Mouse (Mus musculus) adrenal gland, adult 18-20 months (tissue): ENCODE data around the gene Tbr1. TPM values are rescaled to one million over a fixed set of nuclear protein-coding genes. Genes with fewer than 3 reads are reported as not detected.

Source experiments
- DNase-seq, 2 experiments: peaks; one replicate each; pipeline ENCODE4 v3.0.0; 2021 to 2022; ENCODE audit warnings: low spot score in 2 of 2
- long read RNA-seq, 2 experiments: library from polyadenylated mRNA; stranded (forward); transcript quantifications; one replicate each; pipeline ENCODE4 v2.0.0; 2021
- total RNA-seq, 2 experiments: library from RNA; stranded (reverse); gene quantifications; 1 replicate in 1 of 2; 2 replicates in 1 of 2; pipeline ENCODE4 v1.2.3; 2021

Gene Tbr1
- total RNA-seq = not detected
- long read RNA-seq, experiment 1 = 0 reads
- long read RNA-seq, experiment 2 = 0 reads

DNA sequence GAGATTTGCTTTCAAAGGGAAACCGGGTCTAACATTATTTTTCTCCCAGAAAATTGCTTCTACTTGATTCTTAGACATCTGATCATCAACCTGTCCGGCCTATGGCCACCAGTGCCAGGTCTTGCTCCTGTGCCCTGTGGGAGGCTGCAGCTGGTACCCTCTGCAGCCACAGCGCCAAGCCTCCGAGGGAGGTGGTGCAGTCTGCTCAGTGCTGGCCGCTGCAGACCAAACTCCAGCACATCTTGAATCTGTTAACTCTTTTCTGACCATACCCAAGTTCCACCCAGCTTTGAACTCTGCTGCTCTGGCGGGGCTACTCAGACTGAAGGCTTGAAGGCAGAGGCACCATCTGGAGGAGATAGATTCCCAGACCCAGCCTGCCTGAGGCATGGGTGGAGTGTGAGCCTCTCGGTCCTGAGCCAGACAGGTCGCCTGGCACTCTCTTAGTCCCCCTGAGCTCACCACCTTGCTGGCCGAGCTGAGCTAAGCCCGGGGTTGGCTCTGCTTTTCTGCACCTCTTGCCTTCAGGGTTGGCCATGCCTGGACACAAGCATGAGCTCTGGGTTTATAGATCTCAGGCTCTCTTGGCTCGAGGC lies at the start of gene Tbr1:
Gene Tbr1, plus strand, starts transcription at position 275 of the 596 bp plus-strand sequence.
- no peak for DNase-seq

DNA sequence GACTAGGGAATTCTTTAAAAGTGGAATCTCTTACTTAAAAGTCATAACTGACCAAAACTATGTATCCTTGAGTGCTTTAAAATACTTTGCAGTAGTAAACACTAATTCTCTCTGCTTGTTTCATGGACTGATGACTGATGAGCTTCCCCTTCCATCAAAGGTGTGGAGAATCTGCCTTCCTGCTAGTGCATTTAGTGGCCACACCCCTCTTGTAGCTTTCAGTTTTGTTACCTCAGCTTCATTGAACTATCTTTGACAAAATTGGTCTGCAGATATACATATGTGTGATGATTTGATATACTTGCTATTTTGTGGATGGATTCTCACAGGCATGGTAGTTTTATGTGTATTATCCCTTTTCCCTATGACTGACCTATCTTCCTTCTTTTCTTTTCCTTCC lies 47.7 kb upstream of the Tbr1 start:
- no peak for DNase-seq

DNA sequence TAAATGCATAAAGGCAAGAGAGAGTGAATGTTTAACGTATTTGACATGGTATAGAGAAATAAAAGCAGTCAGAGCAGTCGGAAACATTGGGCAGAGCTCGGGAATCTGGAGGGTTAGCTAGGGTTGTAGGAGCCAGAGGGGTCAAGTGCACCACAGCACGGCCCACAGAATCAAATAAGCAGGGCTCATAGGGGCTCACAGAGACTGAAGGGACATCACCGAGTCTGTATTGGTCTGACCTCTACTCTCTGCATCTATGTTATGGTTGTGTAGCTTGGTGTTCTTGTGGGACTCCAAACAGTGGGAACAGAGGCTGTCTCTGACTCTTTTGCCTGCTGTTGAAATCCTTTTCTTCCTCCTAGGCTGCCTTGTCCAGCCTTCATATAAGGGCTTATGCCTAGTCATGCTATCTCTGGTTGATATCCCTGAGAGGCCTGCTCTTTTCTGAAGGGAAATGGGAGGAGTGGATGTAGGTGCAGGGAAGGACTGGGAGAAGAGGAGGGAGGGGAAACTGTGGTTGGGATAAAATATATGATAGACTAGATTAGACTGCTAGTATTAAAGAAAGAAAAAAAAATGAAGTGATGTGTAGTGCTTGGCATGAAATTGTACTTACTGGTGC lies 43.4 kb upstream of the Tbr1 start:
- no peak for DNase-seq

DNA sequence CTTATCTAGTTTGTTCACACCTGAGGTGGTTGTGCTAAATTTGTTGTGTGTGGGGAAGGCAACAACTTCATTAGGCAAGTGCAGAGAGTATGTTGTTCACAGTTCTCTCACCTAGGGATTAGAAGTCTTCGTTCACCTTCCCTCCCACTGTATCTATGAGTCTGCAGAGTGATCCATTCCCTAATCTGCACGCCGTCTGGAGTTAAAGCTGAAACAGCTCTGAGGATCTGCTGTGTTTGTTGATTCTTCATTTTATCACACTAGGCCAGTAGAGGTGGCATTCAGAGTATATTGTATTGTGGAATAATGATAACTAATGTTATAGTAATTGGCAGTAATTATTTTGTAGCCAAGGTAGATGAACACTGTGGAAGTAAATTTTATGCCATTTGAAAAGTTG lies 42.7 kb upstream of the Tbr1 start:
- DNase-seq = no peak

DNA sequence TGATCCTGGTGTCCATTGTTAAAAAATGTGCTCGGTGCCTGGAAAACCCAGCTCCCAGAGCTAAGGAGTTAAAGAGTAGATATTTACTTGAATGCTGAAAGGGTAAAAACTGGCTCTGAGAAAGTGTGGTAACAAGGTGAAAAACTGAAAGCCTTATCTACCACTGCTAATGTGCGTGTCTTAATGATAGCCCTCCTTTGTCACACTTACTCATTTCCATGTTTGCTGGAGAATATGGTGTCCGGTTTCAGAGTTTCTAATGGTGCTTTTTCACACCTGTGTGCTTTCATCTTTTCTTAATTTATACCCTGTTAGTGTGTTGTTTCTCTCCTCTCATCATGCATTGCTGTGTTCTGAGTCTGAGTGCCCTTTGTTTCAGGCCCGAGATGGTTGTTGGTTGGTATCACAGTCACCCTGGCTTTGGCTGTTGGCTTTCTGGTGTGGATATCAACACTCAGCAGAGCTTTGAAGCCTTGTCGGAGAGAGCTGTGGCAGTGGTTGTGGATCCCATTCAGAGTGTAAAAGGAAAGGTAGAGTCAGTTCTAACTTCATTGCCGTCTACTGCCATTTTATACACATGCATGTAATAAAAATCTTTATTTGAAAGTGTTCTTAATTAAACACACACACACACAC lies 38.1 kb upstream of the Tbr1 start:
- DNase-seq = no peak

DNA sequence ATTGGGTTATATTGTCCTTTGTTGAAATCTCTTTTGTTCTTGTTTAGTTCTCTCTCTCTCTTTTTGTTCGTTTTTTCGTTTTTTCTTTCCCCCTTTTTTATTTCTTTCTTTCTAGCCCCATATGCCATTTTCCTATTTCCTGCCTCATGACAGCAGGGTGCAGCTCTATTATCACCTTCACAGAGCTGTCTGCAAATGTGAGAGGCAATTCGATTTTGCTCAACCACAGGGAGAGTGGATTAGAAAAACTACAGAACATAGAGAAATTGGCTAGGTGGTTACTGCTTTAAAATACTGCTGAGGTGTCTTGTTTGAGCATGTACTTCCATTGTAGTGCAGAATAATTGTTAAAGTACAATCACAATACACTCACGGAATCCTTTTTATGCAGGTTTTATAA lies 37.2 kb upstream of the Tbr1 start:
- DNase-seq = no peak

DNA sequence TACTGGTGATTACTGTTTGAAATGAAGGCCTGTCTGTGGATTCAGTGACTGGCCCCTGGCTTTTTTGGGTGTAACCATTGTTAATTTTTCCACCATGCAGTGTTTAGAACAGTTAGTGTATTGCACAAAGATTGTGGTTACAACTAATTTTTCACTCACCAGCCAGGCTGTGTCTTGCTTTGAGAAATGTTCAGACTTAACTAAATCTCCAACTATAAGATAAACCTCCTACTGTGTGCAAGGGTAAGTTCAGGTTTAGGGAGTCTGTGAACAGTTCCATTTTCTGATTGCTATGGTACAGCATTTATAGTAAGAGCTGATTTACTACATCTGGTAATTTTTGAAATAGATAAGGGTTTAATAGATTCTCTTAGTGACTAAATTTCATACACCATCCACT lies 21.9 kb upstream of the Tbr1 start:
- DNase-seq = no peak

DNA sequence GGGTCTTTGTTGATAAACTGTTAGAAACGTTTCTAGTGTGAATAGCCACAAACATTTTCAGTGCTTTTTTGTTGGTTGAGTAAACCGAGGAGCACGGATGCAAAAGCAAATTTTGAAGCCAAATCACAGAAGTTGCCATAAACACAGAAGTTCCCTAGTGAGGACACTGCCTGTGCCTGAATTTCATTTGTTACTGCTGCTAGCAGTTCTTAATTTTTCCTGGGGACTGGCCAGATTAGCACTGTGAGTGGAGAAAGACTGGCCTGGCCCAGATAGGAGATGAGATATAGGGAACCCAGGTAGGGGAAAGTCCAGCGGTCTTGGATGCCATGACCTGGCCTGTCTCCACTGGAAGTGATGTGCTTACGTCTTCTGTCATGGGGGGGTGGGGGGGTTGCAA lies 7.8 kb upstream of the Tbr1 start:
- DNase-seq = no peak

DNA sequence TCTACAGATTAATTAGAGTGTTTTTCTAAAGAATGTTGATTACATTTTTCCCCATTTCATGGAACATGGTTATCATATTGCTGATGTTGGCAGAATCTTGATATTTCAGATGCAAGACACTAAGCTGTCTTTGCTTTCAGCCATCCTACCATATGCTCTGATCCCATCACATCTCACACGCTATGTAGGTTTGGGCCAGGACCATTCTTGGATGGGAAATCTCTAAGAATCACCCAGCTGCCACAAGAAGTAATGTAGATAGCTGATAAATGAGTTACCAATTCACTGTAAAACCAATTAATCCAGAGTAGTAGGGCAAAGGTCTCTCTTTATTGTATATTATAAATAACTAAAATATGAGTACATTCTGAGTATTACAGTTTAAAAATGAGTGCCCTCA lies 4.7 kb upstream of the Tbr1 start:
- DNase-seq = no peak

DNA sequence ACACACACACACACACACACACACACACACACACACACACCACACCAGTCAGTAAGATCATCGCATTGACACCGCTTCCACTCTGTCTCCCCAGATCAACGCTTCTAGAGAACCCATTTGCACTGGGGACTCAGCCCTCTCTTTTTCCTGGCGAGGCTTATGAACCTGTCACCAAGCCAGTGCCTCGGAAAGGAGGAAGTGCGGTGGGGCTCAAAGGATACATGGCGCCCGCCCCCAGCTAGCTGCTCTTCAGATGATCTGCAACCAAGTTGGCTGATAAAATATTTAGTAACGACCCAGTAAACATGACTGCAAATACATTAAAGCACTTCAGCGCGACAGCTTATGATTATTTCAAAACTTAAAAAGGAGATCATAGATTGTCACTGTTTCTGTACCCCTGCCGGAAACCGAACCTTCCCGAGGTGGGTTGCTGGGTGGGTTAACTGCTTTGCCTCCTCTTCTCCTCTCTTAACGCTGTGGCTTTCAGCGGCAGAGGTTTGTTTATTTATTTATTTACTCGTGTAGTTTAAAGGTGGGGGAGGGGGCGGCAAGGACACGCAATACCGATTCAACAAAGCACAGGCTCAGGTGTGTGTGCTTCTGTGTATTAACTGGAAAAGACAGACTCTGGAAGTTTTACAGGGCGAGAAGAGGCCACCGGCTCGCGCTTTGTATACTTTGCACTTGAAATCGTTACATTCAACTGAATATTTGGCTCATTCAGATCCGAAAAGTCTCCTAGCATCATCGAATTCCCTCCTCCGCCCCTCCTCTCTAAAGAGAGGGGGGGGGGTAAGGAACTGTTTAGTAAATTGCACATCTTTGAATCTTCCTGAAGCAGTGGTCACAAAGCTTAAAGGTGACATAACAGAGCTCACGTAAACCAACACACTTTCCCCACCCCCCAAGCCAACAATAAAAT lies 975 bp downstream of the Tbr1 start:
- DNase-seq = no peak

DNA sequence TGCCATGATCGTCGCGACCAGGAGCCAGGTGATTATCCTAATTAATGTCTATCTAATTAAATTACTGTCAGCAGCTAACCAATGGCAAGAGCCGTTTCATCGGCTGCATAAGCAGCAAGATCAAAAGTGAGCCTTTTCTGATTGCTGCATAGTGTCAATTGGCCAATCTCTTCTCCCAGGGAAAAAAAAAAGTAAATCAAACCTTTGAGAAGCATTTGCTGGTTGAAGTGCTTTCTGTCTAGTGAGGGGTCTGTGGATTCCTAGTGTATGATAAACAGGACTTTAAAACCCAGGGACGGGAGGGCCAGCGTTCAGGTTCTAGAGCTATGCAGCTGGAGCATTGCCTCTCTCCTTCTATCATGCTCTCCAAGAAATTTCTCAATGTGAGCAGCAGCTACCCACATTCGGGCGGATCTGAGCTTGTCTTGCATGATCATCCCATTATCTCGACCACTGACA lies 1.7 kb downstream of the Tbr1 start:
- no peak for DNase-seq

DNA sequence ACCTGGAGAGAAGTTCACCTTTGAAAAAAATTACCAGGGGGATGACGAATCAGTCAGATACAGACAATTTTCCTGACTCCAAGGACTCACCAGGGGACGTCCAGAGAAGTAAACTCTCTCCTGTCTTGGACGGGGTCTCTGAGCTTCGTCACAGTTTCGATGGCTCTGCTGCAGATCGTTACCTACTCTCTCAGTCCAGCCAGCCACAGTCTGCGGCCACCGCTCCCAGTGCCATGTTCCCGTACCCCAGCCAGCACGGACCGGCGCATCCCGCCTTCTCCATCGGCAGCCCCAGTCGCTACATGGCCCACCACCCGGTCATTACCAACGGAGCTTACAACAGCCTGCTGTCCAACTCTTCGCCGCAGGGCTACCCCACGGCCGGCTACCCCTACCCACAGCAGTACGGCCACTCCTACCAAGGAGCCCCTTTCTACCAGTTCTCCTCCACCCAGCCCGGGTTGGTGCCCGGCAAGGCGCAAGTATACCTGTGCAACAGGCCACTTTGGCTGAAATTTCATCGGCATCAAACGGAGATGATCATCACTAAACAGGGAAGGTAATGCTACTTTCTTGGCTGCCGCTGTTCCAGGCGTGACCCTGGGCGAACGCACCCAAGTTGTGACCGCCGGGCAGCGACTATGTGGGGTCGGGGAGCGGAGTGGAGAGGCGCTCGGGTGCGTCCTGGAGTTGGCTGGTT lies 2.3 kb downstream of the Tbr1 start:
- DNase-seq = no peak

DNA sequence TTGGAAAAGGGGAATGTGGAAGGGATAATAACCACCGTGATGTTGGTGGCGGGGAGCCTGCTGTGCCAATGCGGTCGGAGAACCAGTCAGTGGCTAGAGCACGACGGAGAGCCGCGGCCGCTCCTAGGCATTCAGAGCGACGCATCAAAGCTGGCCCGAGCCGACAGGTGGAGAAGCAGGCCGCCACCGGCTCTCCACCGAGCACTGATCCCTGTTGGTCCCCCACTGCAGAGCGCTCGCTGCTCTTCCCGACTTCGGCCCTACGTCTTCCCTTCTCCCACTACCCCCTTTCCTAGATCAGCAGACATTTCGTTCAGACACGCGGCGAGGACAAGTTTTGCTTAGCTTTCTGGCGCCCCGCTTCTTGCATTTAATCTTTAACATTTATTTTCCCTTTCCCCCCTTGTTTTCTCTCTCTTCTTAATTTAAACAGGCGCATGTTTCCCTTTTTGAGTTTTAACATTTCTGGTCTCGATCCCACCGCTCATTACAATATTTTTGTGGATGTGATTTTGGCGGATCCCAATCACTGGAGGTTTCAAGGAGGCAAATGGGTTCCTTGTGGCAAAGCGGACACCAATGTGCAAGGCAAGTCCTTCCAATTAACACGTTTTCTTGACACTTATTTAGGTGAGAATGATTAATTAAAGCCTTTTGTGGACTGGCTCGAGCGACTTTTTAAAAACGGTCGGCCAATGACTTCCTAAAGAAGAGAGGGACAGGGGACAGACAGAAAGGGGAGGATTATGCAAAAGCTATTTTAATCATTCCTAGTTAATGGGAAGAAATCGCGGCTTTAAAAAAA lies 3.0 kb downstream of the Tbr1 start:
- no peak for DNase-seq

DNA sequence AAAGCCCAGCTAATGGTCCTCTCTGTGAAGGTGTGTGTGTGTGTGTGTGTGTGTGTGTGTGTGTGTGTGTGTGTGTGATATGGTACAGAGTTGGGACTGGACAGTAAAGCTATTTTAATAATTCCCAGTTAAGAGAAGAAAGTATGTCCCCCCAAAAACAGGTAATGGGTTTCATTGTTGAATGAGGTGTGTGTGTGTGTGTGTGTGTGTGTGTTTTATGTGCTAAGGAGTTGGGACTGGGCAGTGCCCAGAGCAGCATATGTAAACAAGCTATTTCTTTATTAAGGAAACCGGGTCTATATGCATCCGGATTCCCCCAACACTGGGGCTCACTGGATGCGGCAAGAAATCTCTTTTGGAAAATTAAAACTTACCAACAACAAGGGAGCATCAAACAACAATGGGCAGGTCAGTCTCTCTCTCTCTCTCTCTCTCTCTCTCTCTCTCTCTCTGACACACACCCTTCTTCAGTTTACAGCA lies 3.7 kb downstream of the Tbr1 start:
- no peak for DNase-seq

DNA sequence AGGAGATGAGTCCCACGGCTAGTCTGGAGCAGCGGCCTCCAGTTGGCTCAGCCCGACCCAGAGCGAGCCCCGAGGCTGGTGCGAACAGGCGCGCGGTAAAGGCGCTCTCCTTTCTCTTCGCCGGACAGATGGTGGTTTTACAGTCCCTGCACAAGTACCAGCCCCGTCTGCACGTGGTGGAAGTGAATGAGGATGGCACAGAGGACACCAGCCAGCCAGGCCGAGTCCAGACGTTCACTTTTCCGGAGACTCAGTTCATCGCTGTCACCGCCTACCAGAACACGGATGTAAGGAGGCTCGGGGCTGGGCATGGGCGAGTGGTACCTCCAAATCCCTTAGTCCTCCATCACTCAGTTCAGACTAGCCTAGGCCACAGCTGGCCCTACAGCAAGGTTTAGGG lies 4.4 kb downstream of the Tbr1 start:
- DNase-seq = no peak

DNA sequence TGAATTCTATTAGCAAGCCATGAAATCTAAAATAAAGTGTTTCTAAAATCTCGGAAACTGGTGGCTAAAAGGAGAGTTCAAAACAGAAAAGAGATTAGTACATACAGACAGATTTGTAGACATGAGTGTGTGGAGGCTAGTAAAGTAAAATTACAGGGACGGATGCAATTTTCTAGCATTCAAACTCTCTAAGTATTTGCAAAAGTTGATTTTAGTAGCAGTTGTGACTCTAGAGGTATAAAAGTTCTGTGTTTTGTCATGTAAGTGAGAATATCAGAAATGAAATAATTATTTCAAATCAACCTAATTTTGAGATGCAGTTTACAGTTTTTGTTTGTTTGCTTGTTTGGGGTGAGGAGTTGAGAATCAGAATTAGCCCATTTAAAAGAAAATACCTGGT lies 5.1 kb downstream of the Tbr1 start:
- no peak for DNase-seq

DNA sequence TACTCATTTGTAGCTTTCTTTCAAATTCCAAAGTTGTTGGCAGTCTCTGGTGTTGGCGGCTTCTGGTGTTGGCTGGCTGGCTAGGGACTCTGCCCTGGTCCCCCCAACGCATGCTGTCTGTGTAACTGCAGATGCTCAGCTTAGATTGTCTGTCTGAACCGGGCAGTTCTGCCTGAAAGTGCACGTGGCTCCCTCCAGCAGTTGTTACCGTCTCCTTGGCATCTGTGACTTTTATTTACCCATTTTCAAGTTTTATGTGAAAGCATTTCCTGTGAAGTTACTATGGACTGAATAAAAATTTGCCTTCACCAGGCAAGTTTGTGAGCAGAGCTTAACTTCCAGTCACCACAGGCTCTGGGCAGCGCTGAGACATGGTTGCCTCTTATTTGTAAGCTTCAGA lies 6.0 kb downstream of the Tbr1 start:
- DNase-seq = no peak

DNA sequence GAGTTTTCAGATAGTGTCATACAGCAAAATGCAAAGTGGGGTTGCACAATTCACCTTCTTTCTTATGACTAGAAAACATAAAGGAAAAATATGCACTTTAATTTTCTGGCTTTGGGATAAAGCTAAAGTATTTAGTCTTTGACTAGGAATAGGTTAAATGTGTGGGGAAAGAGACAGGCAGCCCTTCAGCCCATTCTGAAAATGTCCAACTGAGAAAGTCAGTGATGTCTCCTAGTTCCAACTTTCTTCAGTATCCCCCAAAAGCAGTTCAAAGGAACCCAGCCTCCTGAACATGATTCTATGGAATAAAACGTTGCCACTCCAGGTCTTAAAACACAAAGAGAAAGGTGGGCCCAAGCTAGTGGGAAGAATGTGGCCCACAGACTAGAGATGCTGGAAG lies 6.7 kb downstream of the Tbr1 start:
- DNase-seq = no peak

DNA sequence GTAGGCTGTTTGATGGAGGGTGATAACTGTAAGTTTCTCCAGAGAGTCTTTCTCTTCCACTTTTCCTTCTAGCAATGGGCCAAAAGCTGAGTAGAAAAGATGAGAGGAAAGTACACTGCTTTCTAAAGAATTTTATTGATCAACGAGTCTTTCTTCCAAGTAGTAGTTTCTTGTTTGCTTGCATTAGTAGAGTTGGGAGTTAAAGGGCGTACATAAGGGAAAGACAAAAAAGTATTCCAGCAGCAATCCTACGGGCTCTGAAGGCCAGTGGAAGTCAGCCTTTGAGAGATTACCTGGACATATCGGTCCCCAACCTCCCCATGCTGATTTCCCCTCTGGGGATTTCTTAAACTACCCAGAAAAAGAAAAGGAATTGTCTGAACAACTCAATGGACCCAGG lies 8.0 kb downstream of the Tbr1 start:
- DNase-seq = no peak

DNA sequence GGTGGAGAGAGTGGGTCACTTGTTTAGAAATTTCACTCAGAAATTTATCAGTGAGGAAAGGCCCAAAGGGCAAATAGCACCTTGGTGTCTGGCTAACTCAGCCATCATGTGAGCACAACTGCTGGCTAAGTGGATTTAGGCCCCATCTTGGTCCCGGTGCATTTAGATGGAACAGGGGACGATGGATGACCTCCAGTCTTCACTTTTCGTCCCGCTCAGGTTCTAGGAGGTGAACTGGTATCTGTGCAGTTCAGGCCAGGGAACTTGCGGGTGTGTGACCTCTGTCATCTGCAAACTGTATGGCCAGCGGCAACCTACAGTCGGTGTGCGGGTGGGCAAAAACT lies 8.4 kb downstream of the Tbr1 start:
- no peak for DNase-seq
